Mouse (Mus musculus): ENCODE data around the gene Adamts17. TPM values are rescaled to one million over a fixed set of nuclear protein-coding genes. Genes with fewer than 3 reads are reported as not detected.

The Adamts17 gene
- total RNA-seq, 4 experiments from 2014 or later = 3.0 to 12.0 (median 5.2) TPM

DNA sequence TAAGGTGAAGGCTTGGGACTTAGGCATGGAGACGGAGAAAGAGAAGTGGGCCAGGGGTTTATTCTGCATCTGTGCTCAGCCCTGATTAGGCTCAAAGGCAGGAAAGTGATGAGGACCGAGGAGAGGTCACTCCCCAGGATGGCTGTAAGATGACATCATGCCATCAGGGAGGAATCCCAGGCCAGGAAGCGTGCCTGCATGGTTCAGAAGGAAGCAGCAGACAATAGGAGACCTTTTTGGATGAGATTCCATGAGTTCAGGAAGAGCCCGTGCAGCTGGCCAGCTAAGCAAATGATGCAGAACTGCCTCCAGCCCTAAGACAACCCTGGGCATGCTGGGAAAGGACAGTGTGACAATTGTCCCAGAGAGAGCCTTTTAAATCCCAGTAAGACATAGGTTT, 93.7 kb downstream of the Adamts17 start:
- no peak for DNase-seq

DNA sequence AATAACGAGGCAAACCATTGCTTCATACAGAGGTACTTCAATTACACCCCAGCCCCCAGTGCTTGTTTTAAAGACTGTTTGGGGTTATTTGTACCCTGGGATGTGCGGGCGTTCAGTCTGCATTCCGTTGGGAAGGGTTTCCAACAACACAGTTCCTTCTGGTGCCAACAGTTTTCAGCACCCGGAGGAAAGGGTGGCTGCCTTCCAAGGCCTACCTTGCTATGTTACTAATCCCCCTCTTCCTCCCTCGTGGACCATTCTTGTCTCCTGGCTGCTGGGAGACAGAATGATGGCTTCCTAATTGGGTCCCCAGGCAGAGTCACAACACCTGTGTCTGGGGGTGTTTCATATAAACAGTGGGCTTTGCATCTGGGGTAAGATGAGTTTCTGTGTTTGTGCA, 94.5 kb downstream of the Adamts17 start:
- no peak for DNase-seq

DNA sequence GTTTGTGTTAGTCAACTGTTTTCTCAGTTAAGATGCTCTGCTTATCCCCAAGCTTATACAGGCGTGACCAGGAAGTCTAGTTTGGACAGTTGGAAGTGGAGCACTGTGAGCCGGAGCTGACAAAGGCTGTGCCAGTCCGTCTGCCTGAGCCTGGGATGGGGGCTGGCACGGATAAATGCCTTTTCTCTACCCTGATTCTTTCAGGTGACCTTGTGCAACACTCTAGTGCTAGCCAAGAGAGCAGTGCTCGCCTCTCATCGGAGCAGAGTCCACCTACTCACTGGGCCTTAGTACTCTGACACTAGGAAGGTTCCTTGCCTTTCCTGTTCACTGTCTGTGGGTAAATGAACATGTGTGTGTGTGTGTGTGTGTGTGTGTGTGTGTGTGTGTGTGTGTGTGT, 95.5 kb downstream of the Adamts17 start:
- no peak for DNase-seq

DNA sequence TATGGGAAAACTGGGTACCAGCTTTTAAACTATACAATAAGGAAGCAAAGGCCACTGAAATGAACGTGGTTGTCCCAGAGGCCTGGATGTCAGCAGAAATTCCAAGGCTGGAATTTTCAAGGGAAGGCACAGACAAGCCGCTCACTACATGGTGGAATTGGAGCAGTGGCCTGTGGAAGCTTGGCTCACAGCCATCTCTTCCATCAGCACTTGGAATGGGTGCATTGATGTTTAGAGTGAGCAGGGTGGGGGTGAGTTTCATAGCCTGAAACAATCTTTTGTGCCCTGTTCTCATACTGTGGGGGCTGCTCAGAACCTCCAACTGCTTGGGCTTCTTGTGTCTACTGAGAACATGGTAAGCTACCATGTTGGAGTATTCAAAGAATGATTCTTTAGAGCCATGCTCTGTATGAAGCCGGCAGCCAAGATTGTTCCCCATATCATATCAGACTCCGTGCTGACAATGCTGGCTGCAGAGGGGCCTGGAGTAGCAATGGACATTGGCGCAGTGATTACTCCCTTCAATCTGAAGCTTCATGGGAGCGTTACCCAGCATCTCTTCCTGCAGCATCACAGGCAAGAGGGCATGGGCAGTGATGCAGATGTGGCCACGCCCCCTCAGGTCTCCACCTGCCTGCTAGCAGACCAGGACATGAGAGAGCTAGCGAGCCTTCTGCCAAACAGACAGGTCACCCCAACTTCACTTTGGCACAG, 96.7 kb downstream of the Adamts17 start:
- DNase-seq = no peak

DNA sequence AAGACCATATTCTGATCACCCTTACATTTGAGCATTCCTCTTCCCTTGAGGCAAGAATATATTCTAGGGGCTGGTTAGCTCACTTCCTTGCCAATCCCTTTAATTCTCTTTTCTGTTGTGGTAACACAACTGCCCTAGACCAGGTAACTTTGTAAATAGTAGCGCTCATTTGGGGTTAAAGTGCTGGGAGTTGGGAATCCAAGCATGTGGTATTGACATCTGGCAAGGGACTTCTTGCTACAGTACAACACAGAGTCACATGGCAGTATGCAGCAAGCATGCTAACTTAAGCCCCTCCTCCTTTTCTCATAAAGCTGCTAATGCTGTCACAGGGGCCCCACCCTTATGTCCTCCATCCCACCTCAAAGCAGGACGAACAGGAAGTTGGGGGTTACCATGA, 97.4 kb downstream of the Adamts17 start:
- DNase-seq = no peak

DNA sequence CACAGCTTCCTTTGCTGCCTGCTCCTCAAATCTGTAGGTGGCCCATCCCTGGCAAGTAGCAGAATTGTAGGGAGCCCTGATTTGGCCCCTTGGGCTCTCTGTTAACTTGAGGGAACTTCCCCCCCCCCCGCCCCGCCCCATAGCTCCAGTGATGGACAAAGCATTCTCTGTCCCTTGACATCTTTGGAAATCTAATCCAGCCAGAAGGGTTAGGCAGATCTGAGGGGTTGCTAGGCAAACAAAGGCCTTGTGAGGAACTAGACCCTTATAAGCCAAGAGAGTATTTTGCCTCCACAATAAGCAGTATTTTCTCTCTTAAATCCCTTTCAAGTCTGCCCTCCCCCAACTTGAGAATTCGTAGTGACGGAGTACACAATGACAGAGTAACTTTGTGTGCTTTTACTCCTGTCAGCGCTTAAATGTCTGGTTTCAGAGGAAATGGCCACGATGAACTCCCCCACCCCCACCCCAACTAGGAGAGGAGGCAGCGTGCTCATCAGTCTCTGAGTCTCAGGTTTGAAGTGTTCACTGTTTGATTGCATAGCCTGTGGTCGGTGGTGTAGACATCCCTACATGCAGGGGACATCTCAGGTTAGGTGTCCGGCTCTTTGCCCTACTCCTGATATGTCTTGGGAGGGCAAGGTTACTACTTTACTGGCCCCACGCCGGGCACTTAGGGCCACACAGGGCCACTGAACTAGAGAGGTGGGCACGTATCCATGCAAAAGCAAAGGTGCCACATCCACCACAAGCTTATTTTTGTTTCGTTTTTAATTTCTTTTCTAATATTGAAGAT, 99.7 kb downstream of the Adamts17 start:
- no peak for DNase-seq

DNA sequence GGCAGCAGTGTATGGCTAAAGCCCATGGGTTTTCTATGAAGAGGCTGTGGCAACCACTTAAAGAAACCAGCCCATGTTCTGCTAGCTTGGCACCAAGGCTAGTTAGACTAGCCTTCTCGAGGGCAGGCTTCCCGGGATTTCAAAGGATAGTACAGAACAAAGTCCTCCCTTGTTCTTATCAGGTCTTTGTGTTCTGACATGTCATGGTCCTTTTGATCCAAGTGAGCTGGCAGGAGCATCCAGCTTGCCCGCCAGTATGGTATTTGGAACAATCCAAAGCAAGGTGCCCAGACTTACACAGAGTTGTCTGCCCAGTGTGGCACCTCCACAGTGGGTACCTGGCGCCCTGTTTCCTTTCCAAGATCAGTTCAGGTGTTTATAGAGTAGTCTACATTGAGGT, 101.2 kb downstream of the Adamts17 start:
- DNase-seq = no peak

DNA sequence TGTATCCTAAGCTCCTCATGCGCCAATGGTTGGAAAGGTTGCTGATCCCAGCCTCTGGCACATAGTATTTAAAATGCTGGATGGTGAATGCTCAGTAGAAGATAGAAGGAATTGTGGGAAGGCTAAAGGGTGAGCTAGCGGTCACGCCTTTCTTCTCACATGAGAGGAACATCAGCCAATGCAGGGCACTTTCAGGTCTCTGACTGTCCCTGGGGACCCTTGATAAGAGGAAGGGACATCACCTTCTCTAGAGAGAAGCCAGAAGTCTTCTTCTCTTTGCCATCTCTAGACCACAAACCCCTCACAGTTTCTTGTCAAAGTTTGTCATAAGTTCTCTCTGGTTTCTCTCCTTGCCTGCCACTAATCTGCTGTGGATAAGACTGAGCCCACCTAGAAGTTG, 109.5 kb downstream of the Adamts17 start:
- DNase-seq = no peak

DNA sequence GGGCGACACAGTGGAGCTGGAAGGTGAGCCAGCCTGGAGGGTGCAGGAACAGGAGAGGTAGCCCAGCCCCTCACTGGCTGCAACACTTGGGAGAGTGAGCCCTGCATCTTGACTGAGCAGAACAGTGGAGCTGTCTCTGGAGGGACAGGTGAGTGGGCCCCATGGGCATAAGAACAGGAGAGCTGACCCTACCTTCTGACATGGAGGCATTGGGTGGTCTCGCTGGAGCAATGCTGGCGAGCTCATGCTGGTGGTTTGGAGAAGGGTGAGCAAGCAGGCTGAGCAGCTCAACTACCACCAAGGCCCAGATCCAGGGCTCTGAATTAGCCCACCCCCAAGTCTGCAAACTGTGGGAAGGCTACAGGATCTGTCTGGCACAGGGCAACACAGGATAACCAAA, 113.4 kb downstream of the Adamts17 start:
- DNase-seq = no peak

DNA sequence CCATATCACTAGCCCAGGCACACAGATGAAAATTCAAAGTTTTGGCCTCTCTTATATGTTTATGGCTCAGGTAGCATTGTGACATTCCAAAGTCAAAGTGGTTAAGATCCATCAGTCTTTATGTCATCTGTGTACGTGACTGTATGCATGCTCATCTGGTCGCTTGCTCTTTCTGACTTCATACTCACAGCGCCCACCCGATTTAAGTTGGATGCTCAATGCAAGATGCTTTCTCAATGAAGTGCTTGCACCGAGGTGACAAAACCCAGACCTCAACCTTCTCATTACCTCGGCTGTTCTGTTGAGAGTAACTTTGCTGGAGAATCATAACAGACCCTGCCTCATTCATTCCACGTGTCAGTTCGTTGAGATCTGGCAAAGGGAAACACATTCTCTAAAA, 114.5 kb downstream of the Adamts17 start:
- no peak for DNase-seq

DNA sequence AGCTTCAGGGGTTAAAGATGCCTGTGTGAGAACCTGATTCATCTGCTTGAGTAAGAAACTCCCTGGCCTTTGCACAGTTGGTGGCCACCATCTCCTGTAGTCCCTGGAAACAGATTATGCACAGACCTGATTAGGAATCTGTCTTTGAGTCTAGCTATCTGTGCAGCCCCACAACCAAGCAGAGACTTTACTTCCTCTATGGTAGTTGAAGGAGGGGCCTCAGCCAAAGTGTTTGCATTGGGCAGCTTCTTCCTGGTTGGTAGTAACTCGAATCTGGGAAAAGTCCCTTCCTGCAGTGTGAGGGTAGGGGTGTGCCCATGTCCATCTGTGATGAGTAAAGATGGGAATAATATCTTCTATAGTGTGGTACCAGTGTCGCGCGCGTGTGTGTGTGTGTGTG, 115.2 kb downstream of the Adamts17 start:
- no peak for DNase-seq

DNA sequence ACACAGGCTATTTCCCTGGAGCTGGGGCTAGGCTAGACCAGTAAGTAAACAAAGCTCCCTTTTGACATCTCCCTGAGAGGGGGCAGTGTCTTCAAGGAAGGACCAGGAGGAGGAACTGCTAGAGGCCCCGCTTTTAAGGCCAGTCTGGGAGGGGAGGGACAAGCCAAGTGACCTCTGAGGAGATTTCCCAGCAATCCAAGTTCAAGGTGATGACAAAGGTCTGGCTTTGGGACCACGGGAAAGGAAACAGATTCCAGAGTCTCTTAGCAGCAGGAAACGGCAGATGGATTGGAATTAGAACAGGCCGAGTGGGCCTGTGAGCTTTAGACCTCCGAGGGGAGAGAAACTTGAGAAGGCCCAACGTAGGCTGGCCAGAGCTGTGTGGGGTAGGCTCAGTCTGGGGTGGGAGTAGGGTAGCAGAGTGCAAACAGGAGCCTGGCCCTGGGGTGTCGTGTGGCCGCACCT, 116.0 kb downstream of the Adamts17 start:
- DNase-seq = no peak

DNA sequence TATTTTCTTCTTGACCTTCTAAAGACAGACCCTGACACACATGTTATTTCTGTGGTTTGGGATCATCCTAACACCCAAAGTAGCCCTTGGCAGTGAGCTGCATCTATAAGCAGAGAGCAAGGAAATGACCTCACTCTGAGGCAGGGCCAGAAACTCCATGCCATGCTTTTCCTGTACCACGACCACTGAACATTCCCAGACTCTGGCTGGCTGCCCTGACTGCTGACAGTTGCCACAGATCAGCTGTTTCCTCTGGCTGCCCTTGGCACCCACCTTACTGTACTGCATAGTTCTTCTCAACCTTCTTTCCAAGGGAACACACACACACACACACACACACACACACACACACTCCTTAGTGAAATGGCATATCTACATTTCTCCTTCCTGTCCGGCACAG, 116.4 kb downstream of the Adamts17 start:
- DNase-seq = no peak

DNA sequence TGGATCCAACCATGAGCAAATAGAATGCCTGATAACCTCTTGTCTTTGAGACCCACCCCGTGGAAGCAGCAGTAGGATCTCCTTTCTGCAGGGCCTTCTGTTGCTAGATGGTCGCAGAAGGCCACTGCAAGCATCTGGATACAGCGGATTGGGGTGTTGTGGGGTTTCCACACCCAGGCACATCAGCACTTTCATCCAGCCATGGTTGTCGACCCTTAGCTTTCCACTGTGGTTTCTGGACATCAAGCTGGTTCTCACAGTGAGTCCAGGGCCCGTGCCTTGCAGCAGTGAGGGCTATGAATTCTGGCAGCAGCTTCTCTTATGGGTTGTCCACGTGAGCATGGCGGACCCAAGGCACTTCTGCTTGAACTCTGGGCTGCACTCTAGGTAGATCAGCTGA, 118.2 kb downstream of the Adamts17 start:
- no peak for DNase-seq

DNA sequence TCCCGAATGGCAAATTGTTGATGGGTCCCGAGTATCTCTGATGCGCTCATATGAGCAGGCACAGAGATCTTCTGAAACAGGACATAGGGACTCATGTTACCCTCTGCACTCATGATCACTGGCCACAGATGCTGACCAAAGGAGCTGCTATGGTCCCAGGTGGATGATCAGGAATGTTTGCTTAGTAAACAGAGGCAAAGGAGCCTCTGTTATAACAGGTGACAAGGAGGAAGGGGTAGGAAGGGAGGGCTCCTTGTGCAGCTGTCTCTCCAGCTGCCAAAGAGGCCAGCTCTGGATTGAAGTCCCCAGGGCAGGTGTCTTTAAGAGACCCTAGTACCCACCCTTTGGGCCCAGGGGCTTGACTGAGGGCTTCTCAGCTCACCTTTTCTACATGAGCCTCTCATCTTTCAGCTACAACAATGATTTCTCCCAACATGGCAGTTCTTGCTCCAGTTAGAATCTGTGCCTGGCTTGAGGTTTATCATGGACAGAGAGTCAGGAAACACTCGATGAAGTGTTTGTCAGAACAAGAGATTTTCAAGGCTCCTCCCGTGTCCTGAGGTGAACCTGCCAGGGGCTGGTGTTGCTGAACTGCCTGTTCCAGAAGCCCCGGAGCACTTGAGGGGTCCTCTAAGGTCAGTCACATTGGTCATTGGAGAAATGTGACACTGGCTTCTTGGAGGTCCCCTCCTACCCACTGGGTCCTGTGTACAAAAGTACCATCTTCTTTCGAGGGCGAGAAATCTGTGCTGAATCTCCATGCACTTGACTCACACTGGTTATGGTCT, 120.9 kb downstream of the Adamts17 start:
- DNase-seq = no peak

DNA sequence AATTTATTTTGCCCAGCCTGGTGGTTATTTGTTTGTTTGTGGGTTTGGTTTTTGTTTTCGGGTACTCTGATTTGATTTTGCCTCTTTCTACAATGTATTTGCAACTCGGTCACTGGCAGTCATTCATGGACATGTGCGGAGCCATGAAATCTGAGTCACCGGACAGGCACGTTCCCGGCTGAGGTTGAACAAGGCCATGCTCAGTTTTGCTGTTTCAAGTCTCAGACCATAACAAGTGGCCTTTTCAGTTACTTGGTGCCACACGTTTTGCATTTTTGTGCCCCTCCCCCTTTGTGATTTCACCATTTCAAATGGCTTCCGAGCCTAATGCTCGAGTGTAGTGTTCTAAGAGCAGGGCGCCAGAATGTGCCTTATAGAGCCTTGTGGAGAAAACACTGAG, 123.2 kb downstream of the Adamts17 start:
- peak; percentile 82 for DNase-seq

DNA sequence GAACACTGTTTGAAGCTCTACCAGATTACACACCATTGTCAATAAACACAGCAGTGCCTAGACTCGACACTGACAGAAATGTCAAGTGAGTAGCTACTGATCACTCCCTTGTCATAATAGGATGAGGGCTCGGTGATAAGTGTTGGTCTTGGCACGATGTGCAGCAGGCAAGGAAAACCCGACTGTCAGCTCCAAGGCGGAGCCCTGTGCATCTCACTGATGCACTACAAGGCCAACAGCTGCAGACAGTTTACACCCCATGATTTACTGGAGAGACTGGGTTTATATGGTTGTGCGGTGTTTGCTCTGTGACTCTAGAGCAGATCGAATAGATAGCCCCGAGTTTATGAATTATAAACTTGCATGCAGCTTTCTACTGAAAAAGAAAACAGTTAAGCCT, 124.0 kb downstream of the Adamts17 start:
- no peak for DNase-seq

DNA sequence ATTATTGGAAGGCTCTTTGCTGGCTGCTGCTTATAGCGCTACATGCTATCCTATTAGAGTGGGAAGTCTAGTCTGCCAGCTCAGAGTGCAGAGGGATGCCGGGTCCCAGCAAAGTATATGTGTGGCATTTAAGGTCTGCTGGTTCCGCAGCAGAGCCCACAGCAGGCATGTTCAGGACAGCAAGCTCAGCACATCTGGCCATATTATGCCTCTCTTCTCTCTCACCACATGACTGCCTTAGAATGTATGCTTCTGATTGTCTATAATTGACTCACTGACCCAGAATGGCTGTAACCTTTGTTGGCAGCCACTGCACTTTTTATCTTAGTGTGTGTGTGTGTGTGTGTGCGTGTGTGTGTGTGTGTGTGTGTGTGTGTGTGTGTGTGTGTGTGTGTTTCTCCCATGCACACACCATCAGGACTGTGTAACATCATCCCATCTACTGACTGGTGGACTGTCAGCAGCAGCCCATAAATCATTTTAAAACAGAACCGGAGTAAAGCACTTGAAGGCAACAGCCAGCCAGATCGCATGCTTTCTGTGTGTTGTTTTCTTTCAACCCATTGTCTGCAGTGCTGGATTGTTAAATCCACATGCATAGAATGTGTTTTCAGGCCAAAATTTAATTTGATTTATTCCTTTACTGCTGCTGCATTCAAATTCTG, 127.1 kb downstream of the Adamts17 start:
- DNase-seq = no peak

DNA sequence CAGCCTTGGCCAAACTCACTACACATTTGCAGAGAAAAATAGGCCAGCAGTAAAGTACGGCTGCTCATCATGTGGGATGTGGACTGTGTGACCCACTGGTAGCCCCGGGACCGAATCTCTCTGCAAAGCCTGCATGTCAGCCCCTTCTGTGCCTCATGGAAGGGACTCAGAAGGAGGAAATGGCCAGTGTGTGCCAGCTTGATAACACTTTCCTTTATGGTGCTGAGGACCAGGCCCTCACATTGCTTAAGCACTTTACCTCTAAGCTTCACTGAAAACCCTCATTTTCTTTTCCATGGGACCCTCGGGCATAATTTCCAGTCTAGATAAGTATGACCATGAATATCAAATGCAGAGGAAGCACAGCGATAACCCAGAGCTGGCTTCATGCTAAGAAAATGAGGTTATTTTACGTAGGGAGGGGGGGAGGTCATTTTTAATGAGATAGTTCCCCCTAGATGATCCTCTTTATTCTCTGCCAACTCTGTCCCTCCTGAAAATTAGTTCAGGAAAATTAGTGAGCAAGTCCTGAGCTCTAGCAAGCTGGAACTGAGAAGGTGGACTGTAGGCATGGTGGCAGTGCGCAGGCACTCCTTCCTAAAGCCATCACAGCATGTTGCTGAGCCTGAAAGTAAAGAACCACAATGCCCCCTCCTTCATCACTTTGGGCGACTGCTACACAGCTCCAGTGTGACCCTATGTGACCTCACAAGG, 127.8 kb downstream of the Adamts17 start:
- no peak for DNase-seq

DNA sequence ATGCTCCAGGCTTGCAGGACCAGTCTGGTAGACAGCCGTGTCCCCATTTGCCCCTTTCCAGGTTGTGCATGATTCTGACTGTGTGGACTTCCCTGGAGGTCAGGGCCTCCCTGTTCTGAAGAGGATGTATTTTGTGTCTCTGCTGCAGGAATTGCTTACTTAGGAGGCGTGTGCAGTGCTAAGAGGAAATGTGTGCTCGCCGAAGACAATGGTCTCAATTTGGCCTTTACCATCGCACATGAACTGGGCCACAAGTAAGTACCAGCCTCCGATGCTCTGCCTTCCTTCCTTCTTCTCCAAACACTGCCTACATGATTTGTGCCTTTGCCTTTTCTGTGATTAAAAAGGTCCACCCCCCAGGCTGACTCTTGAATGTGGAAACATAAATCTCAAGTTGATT, 129.1 kb downstream of the Adamts17 start:
- DNase-seq = no peak

DNA sequence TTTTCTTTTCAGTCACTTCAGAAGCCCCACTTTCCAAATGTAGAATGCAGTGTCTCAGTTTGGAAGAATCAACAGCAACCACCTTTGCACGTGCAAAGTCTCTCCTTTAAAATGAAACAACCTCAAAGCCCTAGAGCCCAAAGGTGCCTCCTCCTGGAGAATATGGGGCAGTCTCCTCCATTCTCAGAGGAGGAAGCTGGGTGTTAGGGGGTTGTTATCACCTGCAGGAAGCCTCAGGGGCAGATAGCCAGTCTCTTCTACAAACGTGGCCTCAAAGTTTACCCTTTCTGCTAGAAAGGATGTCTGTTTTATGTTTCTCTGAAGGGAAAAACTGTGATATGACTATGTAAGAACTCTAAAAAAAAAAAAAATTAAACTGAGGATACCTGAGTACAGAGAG, 129.7 kb downstream of the Adamts17 start:
- DNase-seq = no peak

DNA sequence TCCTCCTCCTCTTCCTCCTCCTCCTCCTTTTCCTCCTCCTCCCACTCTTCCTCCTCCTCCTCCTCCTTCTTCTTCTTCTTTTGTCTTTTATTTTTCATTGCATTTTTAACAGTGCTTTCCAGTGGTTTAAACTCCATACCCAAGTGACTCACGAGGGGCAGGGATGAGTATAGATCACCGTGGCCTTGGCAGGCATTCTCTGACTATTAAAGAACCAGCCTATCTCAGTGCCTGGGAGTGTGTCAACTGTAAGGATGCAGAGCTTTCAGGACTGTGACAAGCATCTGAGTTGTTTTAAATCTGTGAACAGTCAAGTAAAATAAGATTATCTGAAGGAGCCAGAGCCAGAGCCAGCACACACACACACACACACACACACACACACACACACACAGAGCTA, 130.7 kb downstream of the Adamts17 start:
- DNase-seq = no peak
